Comparison of ENCODE assay signal across 17 mouse cellular contexts in genomic region chr2:91934016-91934415, GRCm38 (mm10). TPM values are rescaled to one million over a fixed set of nuclear protein-coding genes. Genes with fewer than 3 reads are reported as not detected.
DNase-seq lines count a peak whose midpoint lies in the region; ATAC-seq and TF ChIP-seq lines count a peak whose summit lies in the region.
"Had no signal": no experiment of that assay in that cellular context is flagged by ENCODE, and none has a peak within 500 bp of the region (broad histone marks: within the 10 kb centered on the region; RNA-seq: fewer than 3 reads in every experiment).

No protein-coding gene starts in this region.

- H3K9ac ChIP-seq in kidney, embryonic 14.5 days (ENCODE audit: low read depth, low read length), result no peak overlapping the region
- H3K9ac ChIP-seq: hindbrain, embryonic 15.5 days had no signal

- no peak for DNase-seq in cerebellum, adult 2 months
- DNase-seq in cerebellum, adult 8-10 months, result no peak
- no peak for DNase-seq in kidney, adult 8-10 months
- peak; percentile 2 for DNase-seq in right cerebral cortex, postnatal 4 days
- no peak for DNase-seq in right cerebral cortex, adult 2 months (ENCODE audit: low spot score in 2 of 2)
- no peak for DNase-seq in lung, postnatal 10 days
- DNase-seq in thymus, postnatal 4 days, result no peak
- DNase-seq: adrenal gland, postnatal 25 days; kidney, postnatal 36 days; layer of hippocampus, postnatal 36 days; lung, postnatal 36 days had no signal

- peaks cover 76% of the 10 kb centered on the region for H3K4me1 ChIP-seq in cerebellum, adult 2 months (ENCODE audit: control insufficient read depth, insufficient read depth, low read length)
- H3K4me1 ChIP-seq in kidney, embryonic 14.5 days (ENCODE audit: control insufficient read depth, insufficient read depth, low read length), result peaks cover 29% of the 10 kb centered on the region

- ATAC-seq in kidney, embryonic 14.5 days (ENCODE audit: low FRiP score, low TSS enrichment), result no peak

- WGBS in cerebellum, adult 2 months, result 38% methylated on average over 8 of the region's 8 CpGs
- WGBS in kidney, embryonic 14.5 days, result 37% methylated on average over 8 of the region's 8 CpGs

- H3K36me3 ChIP-seq in kidney, embryonic 14.5 days (ENCODE audit: control insufficient read depth, insufficient read depth, low read length), result peaks cover 55% of the 10 kb centered on the region

- peak overlapping the region; percentile 27 for H3K27ac ChIP-seq in cerebellum, adult 2 months (ENCODE audit: insufficient read depth, low read length)
- H3K27ac ChIP-seq in kidney, embryonic 14.5 days (ENCODE audit: low read depth, low read length), result peak overlapping the region; percentile 97
- H3K27ac ChIP-seq: hindbrain, embryonic 15.5 days had no signal

- no peak overlapping the region for H3K4me3 ChIP-seq in cerebellum, adult 2 months (replicated peaks; ENCODE audit: insufficient read depth, low read depth, low read length)
- no peak overlapping the region for H3K4me3 ChIP-seq in kidney, embryonic 14.5 days (ENCODE audit: low read length)
- H3K4me3 ChIP-seq: heart, embryonic 12.5 days; hindbrain, embryonic 15.5 days had no signal

- H3K9me3 ChIP-seq in kidney, embryonic 14.5 days (ENCODE audit: control insufficient read depth, low read length), result no peaks in the 10 kb centered on the region
- H3K9me3 ChIP-seq: heart, embryonic 12.5 days; hindbrain, embryonic 15.5 days had no signal

- H3K4me2 ChIP-seq in kidney, embryonic 14.5 days (replicated peaks; ENCODE audit: low read depth, low read length), result no peak overlapping the region
- H3K4me2 ChIP-seq: hindbrain, embryonic 15.5 days had no signal

- no peak for TF ChIP-seq POLR2A in cerebellum, adult 2 months (IDR thresholded peaks at IDR 0.05; ENCODE audit: borderline replicate concordance, insufficient read depth, low read length)

- no peaks in the 10 kb centered on the region for H3K27me3 ChIP-seq in cerebellum, adult 2 months (ENCODE audit: control insufficient read depth, insufficient read depth, low read length)
- H3K27me3 ChIP-seq in kidney, embryonic 14.5 days (ENCODE audit: control insufficient read depth, insufficient read depth, low read length), result no peaks in the 10 kb centered on the region
- H3K27me3 ChIP-seq: heart, embryonic 12.5 days; hindbrain, embryonic 15.5 days had no signal

- no peak for TF ChIP-seq CTCF in cerebellum, adult 2 months (IDR thresholded peaks at IDR 0.05; ENCODE audit: borderline replicate concordance, insufficient read depth, low read depth, low read length)

RNA-seq across cellular contexts. Expression of gene Mdk, which starts 1.9 kb away (rescaled TPM):
- 77.8 and 78.9 TPM in 2 replicates for polyA plus RNA-seq in cerebellum, adult 2 months (2012; rRNA removed)
- 1,361 and 1,922 TPM in 2 replicates for polyA plus RNA-seq in kidney, embryonic 14.5 days (2014; fragmentation: Nextera tagmentation; extraction: Ambion mirVana)

RNA-seq across cellular contexts. Expression of gene Chrm4, which starts 7.0 kb away (rescaled TPM):
- 2.0 TPM in 2 replicates for polyA plus RNA-seq in cerebellum, adult 2 months (2012; rRNA removed)
- polyA plus RNA-seq in kidney, embryonic 14.5 days (2014; fragmentation: Nextera tagmentation; extraction: Ambion mirVana), result not detected in 2 replicates
- polyA plus RNA-seq: liver, adult 2 months had no signal

RNA-seq across cellular contexts. Expression of gene Gm9821, which starts 11.5 kb away (rescaled TPM):
- not detected in 2 replicates for polyA plus RNA-seq in cerebellum, adult 2 months (2012; rRNA removed)
- 0.31 and 0.49 TPM in 2 replicates for polyA plus RNA-seq in kidney, embryonic 14.5 days (2014; fragmentation: Nextera tagmentation; extraction: Ambion mirVana)
- polyA plus RNA-seq: liver, adult 2 months; spleen, adult 2 months; testis, adult 2 months had no signal

RNA-seq across cellular contexts. Expression of gene Dgkz, which starts 41.6 kb away (rescaled TPM):
- 716 and 832 TPM in 2 replicates for polyA plus RNA-seq in cerebellum, adult 2 months (2012; rRNA removed)
- polyA plus RNA-seq in kidney, embryonic 14.5 days (2014; fragmentation: Nextera tagmentation; extraction: Ambion mirVana), result 35.6 and 57.5 TPM in 2 replicates

Comparison
In these comparisons a context has a peak if more than half of its experiments do, and no peak if none do; other contexts are left out.
1. RNA of gene Mdk, which starts 1.9 kb away (polyA plus RNA-seq): 1,361 to 1,922 TPM in kidney, embryonic 14.5 days; 77.8 to 78.9 TPM in cerebellum, adult 2 months; every median in the first group is over 10 times any median in the second.